ENCODE assay signal across 12 mouse cellular contexts in genomic region chr16:92358734-92359133, GRCm38 (mm10). TPM values are rescaled to one million over a fixed set of nuclear protein-coding genes. Genes with fewer than 3 reads are reported as not detected.
DNase-seq lines count a peak whose midpoint lies in the region; ATAC-seq and TF ChIP-seq lines count a peak whose summit lies in the region.
"Had no signal": no experiment of that assay in that cellular context is flagged by ENCODE, and none has a peak within 500 bp of the region (broad histone marks: within the 10 kb centered on the region; RNA-seq: fewer than 3 reads in every experiment).

No protein-coding gene starts in this region.

- peak; percentile 34 for DNase-seq in kidney, postnatal 10 days
- DNase-seq in kidney, postnatal 36 days = no peak
- peak; percentile 34 for DNase-seq in ES-E14 (ENCODE audit: low read depth, low spot score)
- peak; percentile 60 for DNase-seq in embryo, embryonic 11 days
- DNase-seq in gastrocnemius, adult 18-20 months (ENCODE audit: low spot score) = no peak
- DNase-seq in T-cell, adult 2 months (ENCODE audit: low spot score) = no peak
- DNase-seq in thymus, adult 2 months = no peak
- DNase-seq: liver, embryonic 13.5 days; spleen, adult 18-20 months had no signal

- no peak for TF ChIP-seq CTCF in thymus, adult 2 months (IDR thresholded peaks at IDR 0.05; ENCODE audit: borderline replicate concordance, control insufficient read depth, extremely low read depth, insufficient read depth, low read length, poor library complexity)

- H3K9me3 ChIP-seq in ES-E14 (ENCODE audit: control insufficient read depth, insufficient read depth, low read depth, low read length) = no peaks in the 10 kb centered on the region
- no peaks in the 10 kb centered on the region for H3K9me3 ChIP-seq in hindbrain, embryonic 16.5 days (ENCODE audit: control insufficient read depth, low read length)
- H3K9me3 ChIP-seq: liver, embryonic 13.5 days had no signal

- no peak overlapping the region for H3K4me2 ChIP-seq in hindbrain, embryonic 16.5 days (ENCODE audit: low read length)
- H3K4me2 ChIP-seq: liver, embryonic 13.5 days had no signal

- peak; percentile 28; the same call in 1 of the 2 replicates for ATAC-seq in hindbrain, embryonic 16.5 days
- ATAC-seq: Patski had no signal

- 0 out of 4 replicates have a peak, but pooled peaks cover 2 to 4% of the 10 kb centered on the region in 2 experiments for H3K4me1 ChIP-seq in ES-E14 (ENCODE audit: control insufficient read depth in 2 of 2, insufficient read depth in 2 of 2, low read length in 2 of 2, poor library complexity in 1 of 2)
- H3K4me1 ChIP-seq in hindbrain, embryonic 16.5 days (ENCODE audit: control insufficient read depth, insufficient read depth, low read depth, low read length) = peaks cover 7% of the 10 kb centered on the region
- no peaks in the 10 kb centered on the region for H3K4me1 ChIP-seq in thymus, adult 2 months (replicated peaks; ENCODE audit: control insufficient read depth, insufficient read depth, low read length)

- H3K9ac ChIP-seq in ES-E14 (ENCODE audit: insufficient read depth, low read depth, low read length, poor library complexity, severe bottlenecking) = no peak overlapping the region; the same call in 1 of the 2 replicates
- H3K9ac ChIP-seq in hindbrain, embryonic 16.5 days (ENCODE audit: low read depth, low read length) = no peak overlapping the region
- H3K9ac ChIP-seq: liver, embryonic 13.5 days had no signal

- H3K4me3 ChIP-seq in ES-E14 (ENCODE audit: insufficient read depth in 1 of 2, low read depth in 1 of 2, low read length in 2 of 2, poor library complexity in 1 of 2, severe bottlenecking in 1 of 2) = no peak overlapping the region; a peak in 1 of 4 replicates
- no peak overlapping the region for H3K4me3 ChIP-seq in hindbrain, embryonic 16.5 days (ENCODE audit: low read length)
- no peak overlapping the region for H3K4me3 ChIP-seq in thymus, adult 2 months (ENCODE audit: control insufficient read depth, insufficient read depth, low read length)
- H3K4me3 ChIP-seq: liver, embryonic 13.5 days; myocyte had no signal

- no peaks in the 10 kb centered on the region for H3K27me3 ChIP-seq in hindbrain, embryonic 16.5 days (replicated peaks; ENCODE audit: control insufficient read depth, insufficient read depth, low read length)
- H3K27me3 ChIP-seq in thymus, adult 2 months (ENCODE audit: control insufficient read depth, insufficient read depth, low read length) = no peaks in the 10 kb centered on the region

- H3K27ac ChIP-seq in ES-E14 (ENCODE audit: insufficient read depth, low read depth, low read length, poor library complexity, severe bottlenecking) = no peak overlapping the region
- H3K27ac ChIP-seq in hindbrain, embryonic 16.5 days (ENCODE audit: low read depth, low read length) = no peak overlapping the region
- no peak overlapping the region for H3K27ac ChIP-seq in thymus, adult 2 months (ENCODE audit: control insufficient read depth, insufficient read depth, low read length)
- H3K27ac ChIP-seq: liver, embryonic 13.5 days had no signal

- WGBS in hindbrain, embryonic 16.5 days = 25% methylated on average over 9 of the region's 9 CpGs
- 60% methylated on average over 9 of the region's 9 CpGs for WGBS in thymus, adult 2 months

- no peak for TF ChIP-seq POLR2A in thymus, adult 2 months (IDR thresholded peaks at IDR 0.05; ENCODE audit: control insufficient read depth, extremely low read depth, insufficient read depth, low read length, poor library complexity)

- in situ Hi-C loops in ES-E14 (cut with MboI; ENCODE audit: low sequenced_read_pairs in 2 of 2, unreplicated experiment in 2 of 2) = no loop called here

- H3K36me3 ChIP-seq in ES-E14 (ENCODE audit: control insufficient read depth, insufficient read depth, low read length, poor library complexity, severe bottlenecking) = no peaks in the 10 kb centered on the region
- no peaks in the 10 kb centered on the region for H3K36me3 ChIP-seq in hindbrain, embryonic 16.5 days (ENCODE audit: control insufficient read depth, insufficient read depth, low read length)
- no peaks in the 10 kb centered on the region for H3K36me3 ChIP-seq in thymus, adult 2 months (ENCODE audit: control insufficient read depth, insufficient read depth, low read length)
- H3K36me3 ChIP-seq: liver, embryonic 13.5 days had no signal

TF ChIP-seq in ES-E14, 5 proteins besides CTCF, POLR2A, EP300 and RAD21:
- TF ChIP-seq MAFK (IDR thresholded peaks at IDR 0.05; ENCODE audit: insufficient read depth, low read depth, low read length) (no peak), CHD2 (IDR thresholded peaks at IDR 0.05; ENCODE audit: low read depth, low read length) (no peak), ZC3H11A (IDR thresholded peaks at IDR 0.05; ENCODE audit: borderline replicate concordance, low read depth, low read length) (no peak), HCFC1 (IDR thresholded peaks at IDR 0.05; ENCODE audit: borderline replicate concordance, insufficient read depth, low read length) (no peak), ZNF384 (IDR thresholded peaks at IDR 0.05; ENCODE audit: low read depth, low read length) (no peak)

RNA-seq across cellular contexts. Expression of gene Kcne1, which starts 0.5 kb away (rescaled TPM):
- total RNA-seq in ES-E14 (2012; rRNA removed) = not detected in 2 replicates
- polyA plus RNA-seq in hindbrain, embryonic 16.5 days (2015; fragmentation: Nextera tagmentation; extraction: Ambion mirVana) = 0.19 and 0.28 TPM in 2 replicates
- total RNA-seq in gastrocnemius, adult 18-20 months (2021) = not detected
- polyA plus RNA-seq in thymus, adult 2 months (2012; rRNA removed) = 0.04 and 1.5 TPM in 2 replicates
- polyA plus RNA-seq: myocyte, Patski had no signal

RNA-seq across cellular contexts. Expression of gene Fam243, which starts 37.5 kb away (rescaled TPM):
- total RNA-seq in ES-E14 (2012; rRNA removed) = not detected in 2 replicates
- not detected in 2 replicates for polyA plus RNA-seq in hindbrain, embryonic 16.5 days (2015; fragmentation: Nextera tagmentation; extraction: Ambion mirVana)
- total RNA-seq in gastrocnemius, adult 18-20 months (2021) = not detected
- polyA plus RNA-seq in thymus, adult 2 months (2012; rRNA removed) = 0.03 TPM in 1 of 2 replicates, not detected in the other
- polyA plus RNA-seq: liver, embryonic 13.5 days; myocyte had no signal

RNA-seq across cellular contexts. Expression of gene Smim11, which starts 57.6 kb away (rescaled TPM):
- total RNA-seq in ES-E14 (2012; rRNA removed) = 27.5 and 34.1 TPM in 2 replicates
- polyA plus RNA-seq in hindbrain, embryonic 16.5 days (2015; fragmentation: Nextera tagmentation; extraction: Ambion mirVana) = 55.4 and 57.7 TPM in 2 replicates
- 10 to 100 TPM; 72.4 to 76.2 TPM for total RNA-seq in gastrocnemius, adult 18-20 months (2021)
- 28.9 and 34.6 TPM in 2 replicates for polyA plus RNA-seq in thymus, adult 2 months (2012; rRNA removed)

Comparison
In these comparisons a context has a peak if more than half of its experiments do, and no peak if none do; other contexts are left out.
1. DNase-seq: peak in kidney, postnatal 10 days (single experiment), ES-E14 (single experiment) and embryo, embryonic 11 days (single experiment); none in kidney, postnatal 36 days (0 of 2), gastrocnemius, adult 18-20 months (single experiment), T-cell, adult 2 months (single experiment) and thymus, adult 2 months (single experiment).